Mouse (Mus musculus) heart, postnatal 0 days (tissue): ENCODE measurements around the gene Zfp512b.

Experiments used
- CTCF ChIP-seq: IDR thresholded peaks from 2 replicates; pipeline ENCODE4 v1.5.1; 2016; ENCODE audit warnings: antibody characterized with exemption, control low read depth, low read depth
- EP300 ChIP-seq: IDR thresholded peaks from 2 replicates; pipeline ENCODE4 v1.6.1; 2016; ENCODE audit warnings: antibody characterized with exemption, low read depth

DNA sequence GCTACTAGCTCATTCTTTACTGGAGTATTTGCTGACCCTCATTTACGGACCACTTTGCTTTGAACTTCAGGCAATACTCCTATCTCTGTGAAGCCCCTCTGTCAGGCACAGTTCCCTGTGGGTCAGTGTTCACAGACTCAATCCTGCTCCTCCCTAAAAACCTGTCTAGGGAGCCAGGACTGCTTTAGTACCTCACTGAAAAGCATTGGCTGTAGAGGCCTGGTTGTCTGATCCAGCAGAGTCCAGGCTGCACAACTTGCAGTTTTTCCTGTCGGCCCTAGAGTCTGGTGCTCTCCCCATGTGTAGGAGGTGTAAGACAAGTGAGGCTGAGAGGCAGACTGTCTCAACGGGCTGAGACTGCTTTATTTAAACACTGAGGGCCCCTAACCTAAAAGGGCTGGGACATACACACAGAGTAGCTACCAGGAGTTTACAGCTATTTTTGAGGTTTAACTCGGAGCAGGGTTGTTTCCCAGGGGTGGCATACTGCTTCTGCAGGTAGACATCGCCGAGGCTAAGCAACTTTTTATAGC, 7.7 kb upstream of the Zfp512b start:
- TF ChIP-seq CTCF (no peak), EP300 (no peak)
